Mouse (Mus musculus) left cerebral cortex, postnatal 25 days (tissue): ENCODE data around the gene Tmem128. TPM values are rescaled to one million over a fixed set of nuclear protein-coding genes. Genes with fewer than 3 reads are reported as not detected.
A peak's percentile ranks its signal among the peaks of the same experiment; 100 is the strongest.

Source experiments
- DNase-seq, 2 experiments: peaks; one replicate each; pipeline ENCODE4 v3.0.0; 2022; ENCODE audit warnings: low spot score in 2 of 2, mixed read lengths in 1 of 2
- intact Hi-C: fragments of 180-260 bp; cut with DNase I; formaldehyde crosslinking; loops from one replicate; pipeline ENCODE4 v1.15.1; 2025
- total RNA-seq, 2 experiments: library from RNA; stranded (reverse); gene quantifications; 2 replicates each; pipeline ENCODE4 v1.2.3; 2021

Tmem128 gene
- total RNA-seq, 2 experiments from 2014 or later = 35.8 to 37.4 TPM

DNA sequence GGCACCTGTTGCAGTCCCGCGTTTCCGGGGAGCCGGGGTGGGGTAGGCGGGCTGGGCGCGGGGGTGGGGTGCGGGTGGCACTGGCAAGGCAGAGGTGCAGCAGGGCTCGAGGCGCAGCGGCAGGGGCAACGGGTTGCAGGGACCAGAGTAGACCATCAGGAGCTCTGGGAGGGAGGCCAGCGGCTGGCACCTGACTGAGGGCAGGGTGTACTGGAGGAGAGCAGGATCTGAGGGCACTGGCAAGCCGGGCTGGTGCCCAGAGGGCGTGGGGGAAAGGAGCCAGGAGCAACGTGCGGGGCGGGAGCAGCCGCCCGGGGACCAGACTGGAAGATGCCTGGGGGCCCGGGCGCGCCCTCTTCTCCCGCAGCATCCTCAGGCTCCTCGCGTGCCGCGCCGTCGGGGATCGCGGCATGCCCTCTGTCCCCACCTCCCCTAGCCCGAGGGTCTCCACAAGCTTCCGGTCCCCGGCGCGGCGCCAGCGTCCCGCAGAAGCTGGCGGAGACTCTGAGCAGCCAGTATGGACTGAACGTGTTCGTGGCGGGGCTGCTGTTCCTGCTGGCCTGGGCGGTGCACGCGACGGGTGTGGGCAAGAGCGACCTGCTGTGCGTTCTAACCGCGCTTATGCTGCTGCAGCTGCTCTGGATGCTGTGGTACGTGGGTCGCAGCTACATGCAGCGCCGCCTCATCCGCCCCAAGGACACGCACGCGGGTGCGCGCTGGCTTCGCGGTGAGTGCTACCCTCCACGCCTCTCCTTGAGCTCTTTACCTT lies 17.3 kb downstream of the Tmem128 start:
- intact Hi-C loops = no loop called here

DNA sequence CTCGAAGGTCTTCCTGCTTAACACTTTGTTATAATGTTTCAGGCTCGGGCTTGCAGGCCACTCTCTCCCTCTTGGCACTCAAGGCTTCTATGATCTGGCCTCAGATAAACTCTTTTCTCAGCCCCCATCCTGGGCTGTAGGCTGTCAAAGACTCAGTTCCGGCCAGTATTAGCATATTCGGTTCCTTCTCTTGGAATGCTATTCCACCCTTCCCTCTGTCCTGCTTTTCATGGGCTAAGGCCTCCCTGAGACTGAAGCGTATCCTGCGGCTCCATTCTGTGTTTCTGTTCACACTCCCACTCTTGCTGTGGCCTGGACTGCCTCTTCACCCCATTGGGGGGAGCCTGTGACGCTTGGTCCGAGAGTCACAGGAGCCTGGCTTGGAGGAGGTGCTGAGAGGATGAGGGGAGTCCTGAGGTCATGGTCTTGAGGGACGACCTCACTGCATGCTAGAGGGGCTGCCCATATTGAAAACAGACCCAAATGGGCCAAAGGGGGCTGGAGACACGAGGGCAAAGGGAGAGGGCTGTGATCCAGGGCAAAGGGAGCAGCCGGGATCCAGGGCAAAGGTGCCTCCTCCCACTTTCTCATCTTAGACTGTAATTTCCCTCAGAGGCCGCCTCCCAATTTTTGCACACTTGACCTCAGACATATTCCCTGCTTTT lies 18.1 kb downstream of the Tmem128 start:
- DNase-seq = no peak
- intact Hi-C loops = no loop called here

More for the DNA sequence above, 17.3 kb downstream of the Tmem128 start:
- no peak for DNase-seq

DNA sequence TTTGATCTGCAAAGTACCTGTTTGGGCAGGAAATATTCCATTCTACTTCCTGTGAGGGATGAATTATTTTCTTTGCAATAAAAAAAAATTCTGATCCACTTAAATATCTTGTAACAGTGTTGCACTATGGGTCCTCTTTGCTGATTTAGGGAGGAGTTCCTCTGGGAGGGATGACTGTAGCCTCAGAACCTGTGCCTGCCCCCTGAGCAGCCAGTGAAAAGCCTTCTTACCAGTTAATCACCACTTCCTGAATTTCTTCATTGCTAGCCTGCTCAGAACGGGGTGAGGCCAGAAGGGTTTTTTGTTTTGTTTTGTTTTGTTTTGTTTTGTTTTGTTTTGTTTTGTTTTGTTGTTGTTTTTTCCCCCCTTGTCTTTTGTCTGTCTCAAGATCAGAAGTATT lies 20.1 kb downstream of the Tmem128 start:
- DNase-seq = no peak
- intact Hi-C loops = no loop called here

DNA sequence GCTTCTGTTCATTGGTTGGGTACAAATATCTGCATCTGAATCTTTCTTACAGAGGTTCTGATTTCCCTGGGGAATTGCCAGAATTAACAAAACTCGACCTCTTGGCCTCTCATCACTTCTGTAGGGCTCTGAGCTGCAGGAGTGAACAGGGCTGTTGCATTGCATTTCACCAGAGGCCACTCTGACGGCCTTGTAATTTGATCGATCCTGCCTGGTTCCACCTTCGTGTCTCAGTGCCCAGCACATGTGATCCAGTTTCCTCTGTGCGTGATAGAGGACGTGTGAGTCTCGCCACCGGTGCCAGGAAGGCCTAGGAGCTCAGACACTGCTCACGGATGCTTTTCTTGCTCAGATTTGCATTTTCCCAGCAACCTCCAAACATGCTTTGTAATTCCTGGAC lies 25.7 kb downstream of the Tmem128 start:
- DNase-seq = no peak
- intact Hi-C loops = no loop called here

DNA sequence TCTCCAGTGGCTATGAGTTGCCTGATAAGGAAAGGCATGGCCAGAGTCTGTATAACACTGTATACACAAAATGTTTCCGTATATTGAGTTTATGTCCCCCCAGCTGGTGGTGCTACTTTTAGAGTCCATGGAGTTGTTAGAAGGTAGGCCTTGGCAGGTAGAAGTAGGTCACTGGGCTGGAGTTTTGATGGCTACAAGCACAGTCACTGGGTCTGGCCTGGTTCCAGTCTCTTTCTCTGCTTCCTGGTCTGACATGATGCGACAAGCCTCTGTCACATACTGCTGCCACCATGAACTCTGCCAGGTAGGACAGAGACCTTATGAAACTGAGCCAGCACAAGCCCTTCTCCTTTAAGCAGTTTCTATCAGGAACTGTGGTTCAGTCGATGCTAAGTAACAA lies 28.5 kb downstream of the Tmem128 start:
- DNase-seq = no peak
- intact Hi-C loops = no loop called here

DNA sequence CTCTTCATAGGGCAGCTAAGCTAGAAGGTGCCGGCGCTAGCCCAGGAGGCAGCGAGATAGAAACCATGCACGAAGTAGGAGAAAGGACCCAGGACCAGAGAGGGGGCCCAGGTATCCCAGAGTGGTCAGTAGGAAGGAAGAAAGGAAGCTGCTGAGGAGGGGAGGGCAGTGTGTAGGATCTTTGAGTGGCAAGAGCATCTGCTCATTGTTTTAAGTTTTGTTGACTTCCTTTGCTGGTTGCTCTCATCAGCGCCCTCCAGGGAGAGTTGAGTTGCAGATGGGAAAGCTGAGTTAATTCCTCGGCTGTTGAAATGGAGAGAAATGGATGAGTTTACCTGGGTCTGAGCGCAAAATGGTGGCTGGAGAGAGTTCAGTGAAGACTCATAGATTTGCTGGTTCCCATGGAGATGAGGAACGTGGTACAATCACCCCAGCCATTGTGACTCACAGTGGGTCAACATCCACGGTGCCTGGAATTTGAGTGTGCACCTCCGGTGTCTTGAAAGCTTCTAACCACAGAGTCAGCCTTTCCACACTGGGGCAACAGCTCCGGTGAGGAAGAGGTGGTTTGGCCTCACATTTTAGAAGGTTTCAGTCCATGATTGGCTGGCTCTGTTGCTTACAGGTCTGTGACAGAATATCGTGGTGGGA lies 41.9 kb downstream of the Tmem128 start:
- intact Hi-C loops = no loop called here
- DNase-seq = no peak

DNA sequence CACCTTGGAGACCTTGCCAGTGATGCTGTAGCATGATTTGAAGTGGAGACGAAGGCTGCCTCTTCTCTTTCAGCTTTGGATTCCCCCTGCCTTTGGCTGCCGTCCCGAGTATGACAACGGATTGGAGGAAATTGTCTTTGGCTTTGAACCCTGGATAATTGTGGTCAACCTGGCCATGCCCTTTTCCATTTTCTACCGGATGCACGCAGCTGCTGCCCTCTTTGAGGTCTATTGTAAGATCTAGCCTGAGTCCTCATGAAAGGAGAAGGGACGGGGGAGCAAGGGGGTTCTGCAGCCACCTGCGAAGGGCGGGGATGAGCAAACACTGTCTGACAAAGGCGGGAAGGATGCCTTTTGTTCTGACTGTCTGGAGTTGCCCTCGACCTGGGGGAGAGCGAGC lies 42.7 kb downstream of the Tmem128 start:
- DNase-seq = no peak
- intact Hi-C loops = no loop called here

DNA sequence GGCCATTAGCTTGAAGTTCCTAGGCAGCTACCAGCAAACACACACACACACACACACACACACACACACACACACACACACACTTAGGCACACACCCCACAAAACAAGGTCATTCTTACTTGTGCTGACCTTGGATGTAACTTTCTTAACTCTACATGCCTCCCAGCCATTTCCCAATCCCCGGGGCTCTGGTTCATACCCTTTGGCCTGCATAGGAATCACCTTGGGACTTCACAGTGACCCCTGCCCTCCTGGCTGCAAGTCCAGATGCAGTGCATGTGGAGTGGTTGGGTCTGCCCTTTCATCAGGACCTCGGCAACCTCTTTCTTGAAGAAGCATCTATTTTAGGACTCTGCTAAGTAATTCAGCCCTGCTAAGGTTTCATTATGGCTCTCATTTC lies 45.3 kb downstream of the Tmem128 start:
- no peak for DNase-seq
- intact Hi-C loops = no loop called here

DNA sequence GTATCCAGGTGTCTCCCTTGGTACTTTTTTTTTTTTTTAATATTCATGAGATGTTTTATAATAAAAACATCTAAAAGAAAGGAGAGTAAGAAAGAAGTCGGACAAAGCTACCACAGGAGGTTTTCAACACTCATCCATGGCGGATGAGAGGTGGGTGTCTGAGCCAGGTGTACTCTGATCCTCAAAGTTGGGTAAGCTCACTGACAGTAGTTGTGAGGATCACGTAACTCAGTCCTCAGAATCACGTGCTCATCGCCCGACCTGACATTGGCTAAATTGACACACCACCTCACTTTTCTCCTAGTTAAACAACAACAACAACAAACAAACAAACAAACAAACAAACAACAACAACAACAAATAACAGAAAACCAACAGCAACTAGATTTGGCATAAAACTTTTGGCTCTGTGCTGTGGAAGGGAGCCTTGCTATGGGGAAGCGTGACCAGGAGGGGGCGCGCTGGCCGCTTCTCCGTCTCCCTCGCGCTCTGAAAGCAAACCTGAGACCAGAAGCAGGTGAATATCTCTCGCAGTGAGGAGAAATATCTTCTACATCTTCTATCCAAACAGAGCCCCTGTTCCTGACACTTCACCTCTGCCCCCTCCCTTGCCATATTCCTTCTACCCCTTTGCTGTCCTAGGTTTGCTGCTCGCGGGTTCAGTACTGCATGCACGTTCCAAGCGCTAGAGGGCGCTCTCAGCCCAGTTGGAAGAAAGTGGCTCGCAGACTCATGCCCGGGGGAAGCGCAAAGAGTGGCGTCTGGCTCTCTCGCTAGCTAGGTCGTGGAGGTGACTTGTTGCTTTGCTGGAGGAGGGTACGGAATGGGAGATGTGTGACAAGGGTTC lies 47.5 kb downstream of the Tmem128 start:
- peak; percentile 92 to 93 for DNase-seq
- intact Hi-C loops = loop anchor here (1.0 to 2.0 kb wide), 3 partner anchors 163 to 325 kb away; no protein-coding TSS in a partner anchor

DNA sequence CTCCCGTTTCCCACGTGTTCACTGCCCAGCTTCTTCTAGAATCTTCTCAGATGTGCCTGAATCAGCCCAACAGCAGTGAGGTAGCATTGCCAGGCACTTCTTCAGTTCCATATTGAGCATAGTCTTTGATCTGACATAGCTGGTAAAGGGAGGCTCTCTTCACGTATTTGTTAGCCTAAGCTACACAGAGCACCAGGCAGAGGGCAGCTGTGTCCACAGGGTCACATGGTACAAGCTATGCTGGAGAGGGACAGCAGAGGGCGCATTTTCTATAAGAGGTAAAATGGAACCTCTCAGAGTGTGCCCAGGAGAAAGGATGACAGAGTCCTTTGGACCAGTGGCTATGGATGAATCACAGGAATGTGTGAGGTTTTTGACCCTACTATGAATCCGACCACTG lies 48.9 kb downstream of the Tmem128 start:
- intact Hi-C loops = no loop called here
- peak; percentile 35 to 65 for DNase-seq

DNA sequence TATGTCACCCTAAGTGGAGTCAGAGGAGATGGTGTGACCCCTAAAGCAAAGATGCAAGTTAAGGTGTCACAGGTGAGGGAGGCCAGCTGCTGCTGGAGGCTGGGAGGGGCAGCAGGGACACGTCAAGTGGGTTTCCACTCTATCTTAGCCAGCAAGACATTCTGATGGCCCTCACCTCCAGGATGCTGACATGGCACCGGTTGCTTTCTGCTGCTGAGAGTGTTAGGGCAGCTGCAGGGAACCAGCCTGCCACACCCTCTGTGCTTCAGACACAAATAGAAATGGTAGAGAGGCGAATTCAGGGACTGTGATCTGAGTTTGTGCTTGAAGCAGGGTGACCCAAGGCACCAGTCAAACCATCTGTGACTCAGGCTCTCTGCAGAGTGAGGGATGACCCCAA lies 49.8 kb downstream of the Tmem128 start:
- intact Hi-C loops = no loop called here
- no peak for DNase-seq

Other genes starting within 250 kb of the Tmem128 start
- 10 to 100 TPM; 36.4 to 41.1 TPM for gene Stx18, start 221.4 kb upstream of the Tmem128 start, total RNA-seq
- 100 to 1,000 TPM; 449 to 509 TPM for gene Nsg1, start 100.3 kb upstream of the Tmem128 start, total RNA-seq
- gene Zbtb49, start 39.7 kb upstream of the Tmem128 start, total RNA-seq = 10 to 100 TPM; 16.0 to 22.7 TPM
- 10 to 100 TPM; 11.0 to 11.9 TPM for gene Lyar, start 39.7 kb upstream of the Tmem128 start, total RNA-seq
- gene Otop1, start 15.8 kb downstream of the Tmem128 start, total RNA-seq = not detected
- gene Drd5, start 59.2 kb downstream of the Tmem128 start, total RNA-seq = 1 to 10 TPM; 1.3 to 1.6 TPM
- gene Slc2a9, start 243.0 kb downstream of the Tmem128 start, total RNA-seq = 1 to 10 TPM; 1.1 to 1.2 TPM